Mouse (Mus musculus): ENCODE results near the gene Ldah. TPM values are rescaled to one million over a fixed set of nuclear protein-coding genes. Genes with fewer than 3 reads are reported as not detected.

The Ldah gene
- polyA plus RNA-seq, 3 experiments from 2014 or later, result 100 to 119 (median 109) TPM

DNA sequence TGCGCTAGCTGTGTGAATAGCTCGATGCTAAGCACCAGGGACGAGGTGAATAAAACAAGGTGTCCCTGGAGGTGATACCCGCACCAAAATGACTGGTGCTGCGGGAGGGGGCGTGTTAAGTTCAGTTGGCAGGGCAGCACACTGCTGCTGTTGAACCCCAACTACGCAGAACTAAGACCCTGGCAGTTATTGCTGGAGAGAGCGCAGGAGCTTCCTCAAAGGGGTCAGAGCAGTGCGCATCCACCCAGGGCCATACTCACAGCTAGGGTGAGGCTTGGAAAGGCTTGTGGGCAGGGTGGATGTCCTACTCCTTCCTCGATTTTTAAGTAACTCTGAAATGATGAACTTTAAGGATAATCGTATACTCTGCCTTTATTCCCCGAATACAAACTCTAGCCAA, 105.9 kb downstream of the Ldah start:
- ATAC-seq, result peak; percentile 8

DNA sequence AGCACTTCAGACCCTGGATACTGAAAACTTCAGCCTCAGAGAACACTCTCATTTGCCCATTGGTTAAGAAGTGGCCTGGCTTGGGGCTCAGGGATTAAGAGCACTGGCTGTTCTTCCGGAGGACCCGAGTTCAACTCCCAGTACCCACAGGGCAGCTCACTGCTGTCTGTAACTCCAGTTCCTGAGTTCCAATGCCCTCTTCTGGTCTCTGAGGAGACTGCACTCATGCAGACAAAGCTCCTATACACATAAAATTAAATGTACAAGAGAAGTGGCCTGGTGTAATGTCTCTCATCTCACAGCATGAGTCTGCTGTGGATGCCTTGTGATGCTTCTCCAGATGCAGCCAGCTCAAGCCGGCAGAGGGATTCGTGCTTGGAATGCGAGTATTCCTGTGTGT, 108.6 kb downstream of the Ldah start:
- no peak for ATAC-seq

DNA sequence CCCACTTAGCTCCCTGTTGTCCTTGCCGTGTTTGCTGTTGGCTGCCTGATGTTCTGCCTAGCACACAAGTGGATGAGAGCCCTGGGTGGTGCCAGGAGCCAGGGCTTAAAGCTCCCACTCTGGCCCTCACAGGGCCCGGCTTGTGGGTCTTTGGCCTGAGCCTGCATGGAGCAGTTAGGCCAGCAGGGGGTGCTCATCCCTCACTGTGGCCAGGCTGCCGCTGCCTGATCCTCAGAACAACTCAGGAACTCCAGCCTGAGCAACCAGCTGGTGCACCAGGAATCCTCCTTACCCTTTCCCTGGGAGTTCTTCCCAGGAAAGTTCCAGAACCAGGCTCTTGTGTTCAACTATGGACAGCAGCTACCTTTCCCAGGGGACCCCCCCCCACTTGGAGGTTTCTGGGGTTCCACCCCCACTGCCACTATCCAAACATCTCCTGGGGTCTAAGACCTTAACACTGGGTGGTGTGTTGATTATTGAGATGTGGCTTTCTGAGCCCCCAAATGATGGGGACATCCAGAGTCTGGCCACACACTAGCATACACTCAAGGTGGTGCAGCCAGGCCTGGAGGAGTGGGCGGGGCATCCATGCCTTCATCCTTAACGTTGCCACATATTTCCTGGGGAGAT, 112.3 kb downstream of the Ldah start:
- peak; percentile 81 for ATAC-seq

DNA sequence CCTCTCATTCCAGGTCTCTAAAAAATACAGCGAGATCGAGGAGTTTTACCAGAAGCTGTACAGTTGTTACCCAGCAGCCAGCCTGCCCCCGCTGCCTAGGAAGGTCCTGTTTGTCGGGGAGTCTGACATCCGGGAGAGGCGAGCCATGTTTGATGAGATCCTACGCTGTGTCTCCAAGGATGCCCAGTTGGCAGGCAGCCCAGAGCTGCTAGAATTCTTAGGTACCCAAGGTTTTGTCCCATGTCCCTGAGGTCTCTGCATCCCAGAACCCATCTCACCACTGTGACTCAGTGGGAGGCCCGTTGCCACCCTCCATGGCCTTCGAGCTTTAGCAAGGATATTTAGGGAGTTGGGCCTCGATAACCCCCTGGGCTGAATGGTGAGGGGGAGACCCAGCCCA, 113.6 kb downstream of the Ldah start:
- no peak for ATAC-seq

DNA sequence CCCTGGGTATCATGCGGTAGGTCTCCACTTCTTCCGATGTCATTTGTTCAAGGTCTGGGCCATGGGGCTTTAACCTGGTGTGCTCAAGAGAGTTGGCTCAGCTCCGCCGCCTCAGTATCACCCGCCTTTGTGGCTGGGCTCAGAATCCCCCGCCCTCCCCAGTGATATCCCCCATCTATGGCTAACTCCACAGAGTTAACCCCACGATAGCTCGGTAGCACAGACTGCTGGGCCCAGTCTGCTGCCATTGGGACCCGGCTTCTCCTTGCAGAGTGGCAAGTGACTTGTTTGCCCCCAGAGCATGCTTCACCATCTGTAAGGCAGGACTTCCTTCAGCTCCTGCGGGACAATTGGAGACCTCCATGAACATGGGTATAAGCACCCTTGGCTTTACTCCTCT, 116.2 kb downstream of the Ldah start:
- no peak for ATAC-seq

DNA sequence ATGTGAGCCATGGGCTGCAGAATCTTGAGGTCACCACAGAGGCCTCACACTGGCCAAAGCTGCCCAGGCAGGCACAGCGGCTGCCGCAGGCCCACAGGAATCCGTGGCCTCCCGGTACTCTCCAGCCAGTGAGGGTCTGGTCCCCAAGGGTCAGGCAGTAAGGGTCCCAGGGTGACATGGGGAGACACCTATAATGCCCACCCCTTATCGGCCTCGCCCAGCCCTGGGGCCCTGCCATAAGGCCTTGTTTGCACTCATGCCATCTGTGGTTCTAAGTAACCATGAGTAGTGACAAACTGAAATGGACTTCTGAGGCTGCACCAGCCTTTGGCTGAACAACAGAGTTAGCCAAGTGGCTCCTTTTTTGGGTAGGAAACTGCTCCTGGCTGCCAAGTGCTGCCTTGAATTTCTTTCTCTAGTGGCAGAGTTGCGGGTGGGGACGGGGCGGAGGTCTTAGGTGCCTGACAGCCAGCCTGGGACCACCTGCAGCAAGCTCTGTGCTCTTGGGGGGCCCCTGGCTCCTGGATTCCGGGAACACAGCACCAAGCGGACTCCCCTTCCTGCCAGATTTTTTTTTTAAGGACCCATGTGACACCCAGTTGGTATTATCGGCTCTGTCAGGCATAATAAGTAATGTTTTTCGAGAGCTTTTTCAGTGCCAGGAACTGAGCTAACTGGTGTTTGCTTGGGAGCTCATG, 117.5 kb downstream of the Ldah start:
- ATAC-seq, result no peak

DNA sequence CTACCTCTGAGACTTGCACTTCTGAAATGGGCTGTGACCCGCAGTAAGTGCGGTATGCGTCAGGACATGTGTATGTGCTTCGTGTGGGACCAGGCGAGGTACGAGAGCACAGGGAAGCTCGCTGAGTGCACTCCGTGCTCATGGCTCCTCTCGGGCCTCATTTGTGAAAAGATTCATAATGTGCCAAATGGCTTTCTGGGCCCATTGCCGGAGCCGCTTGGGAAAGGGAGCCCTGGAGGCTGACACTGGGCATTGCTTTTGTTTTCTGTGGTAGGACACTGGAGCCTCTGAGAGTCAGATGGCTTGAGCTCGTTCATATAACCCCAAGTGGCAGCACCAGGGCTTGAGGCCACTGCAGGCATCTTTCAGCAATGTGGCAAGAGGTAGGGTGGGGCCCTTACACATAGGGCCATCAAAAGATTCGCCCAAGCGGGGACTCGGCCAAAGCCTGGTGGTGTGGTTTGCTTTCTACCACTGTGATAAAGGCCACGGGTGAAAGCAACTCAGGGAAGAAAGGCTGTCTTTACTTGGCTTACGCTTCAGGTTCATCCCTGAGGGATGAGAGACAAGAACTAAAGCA, 118.1 kb downstream of the Ldah start:
- ATAC-seq, result no peak

DNA sequence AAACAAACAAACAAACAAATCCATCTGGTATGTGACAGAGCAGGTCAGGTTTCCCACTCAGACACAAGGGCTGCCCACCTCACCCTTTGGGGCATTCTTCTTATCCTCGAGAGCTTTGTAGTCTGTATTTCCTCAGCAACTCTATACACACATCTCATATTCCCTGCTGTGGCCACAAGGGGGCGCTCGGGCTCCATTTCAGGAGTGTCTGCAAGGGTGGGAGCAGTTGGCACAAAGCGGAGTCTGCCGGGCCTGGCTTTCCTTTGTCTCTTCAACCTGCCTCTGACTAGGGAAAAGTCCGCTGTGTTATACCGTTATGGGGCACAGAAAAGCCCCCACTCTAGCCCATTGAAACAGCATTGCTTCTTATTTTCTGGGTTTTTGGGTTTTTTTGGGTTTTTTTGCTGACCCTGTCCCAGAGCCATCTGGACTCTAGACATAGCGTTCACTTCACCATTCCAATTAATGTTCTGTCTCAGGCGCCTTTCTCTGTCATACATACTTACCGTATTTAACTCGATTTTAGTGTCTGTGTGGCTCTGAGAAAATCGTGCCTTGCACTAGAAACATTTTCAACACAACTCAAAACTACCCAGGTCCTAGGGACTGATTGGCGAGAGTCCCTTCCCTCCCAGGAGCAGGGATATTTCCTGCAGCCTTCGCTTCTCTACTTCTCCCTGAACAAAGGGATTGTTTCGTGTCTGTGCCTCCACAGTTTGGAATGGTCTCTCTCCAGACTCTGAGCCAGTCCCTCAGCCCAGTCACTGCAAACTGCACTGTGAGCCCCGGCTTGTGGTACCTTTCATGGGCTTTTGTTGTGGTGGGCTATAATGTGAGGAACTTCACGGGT, 119.1 kb downstream of the Ldah start:
- ATAC-seq, result peak; percentile 95

DNA sequence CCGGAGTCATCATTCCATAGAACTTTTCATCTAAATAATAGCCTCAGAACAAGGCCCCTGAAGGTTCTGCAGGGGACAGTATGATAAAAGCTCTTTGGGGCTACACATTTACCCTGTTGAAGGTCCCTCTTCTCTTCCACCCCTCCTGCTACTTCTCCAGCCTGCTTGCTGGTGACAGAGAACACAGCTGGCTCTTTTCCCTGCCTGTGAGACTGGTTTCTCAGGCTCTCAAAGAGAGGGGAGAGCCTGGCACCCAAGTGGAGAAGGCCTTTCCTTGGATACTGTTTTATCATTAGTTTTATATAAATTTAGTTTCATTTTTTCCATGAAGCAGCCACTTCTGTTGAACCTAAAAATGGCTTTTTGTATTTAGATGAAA, 119.8 kb downstream of the Ldah start:
- no peak for ATAC-seq

DNA sequence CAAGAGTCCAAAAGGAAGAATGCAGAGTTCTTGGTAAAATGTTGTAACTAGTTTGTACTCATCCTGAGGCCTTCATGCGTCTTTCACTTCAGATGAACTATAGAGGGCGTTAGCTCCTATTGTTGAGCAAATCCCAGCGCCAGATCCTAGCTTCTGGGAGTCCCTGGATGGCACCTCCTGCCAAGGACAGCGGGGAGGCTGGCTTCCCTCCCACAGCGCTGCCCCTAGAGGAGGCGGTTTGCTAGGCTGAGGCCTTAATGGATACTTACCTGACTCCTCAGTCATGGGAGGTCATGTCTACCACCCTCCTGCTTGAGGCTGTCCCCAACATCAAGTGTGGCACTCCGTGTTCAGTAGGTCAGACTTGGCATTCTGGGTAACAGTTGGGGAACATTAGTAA, 121.3 kb downstream of the Ldah start:
- ATAC-seq, result no peak

DNA sequence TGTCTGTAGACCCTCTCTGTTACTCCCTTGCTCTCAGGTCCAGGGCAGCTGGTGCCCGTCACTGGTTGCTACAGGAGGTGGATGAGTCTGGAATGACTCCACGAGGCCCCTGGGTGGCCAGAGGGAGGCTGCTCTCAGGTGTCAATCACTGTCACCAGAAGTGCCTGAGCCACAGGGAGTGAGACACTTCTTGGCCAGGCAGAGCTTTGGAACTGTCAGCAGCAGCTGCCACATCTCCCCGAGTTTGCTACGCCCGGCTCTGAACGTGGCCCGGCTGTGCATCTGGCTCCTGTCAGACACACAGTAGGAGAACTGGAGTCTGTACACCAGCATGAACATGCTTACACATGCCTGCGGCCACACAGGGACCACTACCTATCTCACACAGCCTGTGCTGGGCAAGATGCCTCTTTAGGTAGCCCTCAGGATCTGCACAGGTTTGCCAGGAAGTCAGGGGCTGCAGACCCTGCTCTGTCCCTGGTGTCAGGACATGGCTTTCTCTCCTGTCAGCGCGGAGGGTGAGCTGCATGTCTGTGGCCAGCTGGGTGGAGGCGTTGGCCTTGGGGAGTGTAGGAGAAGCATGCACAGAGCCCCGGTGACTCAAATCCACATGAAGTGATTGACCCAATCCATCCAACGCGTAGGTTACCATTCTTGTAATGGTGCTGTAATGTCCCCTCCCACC, 123.7 kb downstream of the Ldah start:
- no peak for ATAC-seq

DNA sequence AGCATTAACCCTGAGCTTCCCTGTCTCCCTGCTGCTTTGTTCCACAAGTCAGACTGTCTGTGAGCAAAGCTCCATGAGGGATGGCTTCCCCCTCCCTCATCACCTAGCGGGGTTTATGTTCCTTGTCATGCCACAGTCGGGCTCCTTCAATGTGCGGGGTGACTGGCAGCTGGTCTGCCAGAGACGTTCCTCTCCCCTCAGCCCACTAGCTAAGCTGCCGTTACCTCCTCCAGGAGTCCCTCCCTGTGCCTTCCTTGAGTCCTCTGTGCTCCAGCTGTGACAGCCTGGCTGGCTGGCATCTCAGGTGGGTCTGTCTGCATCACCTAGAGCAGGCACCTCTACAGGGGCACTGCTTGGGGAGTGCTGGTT, 124.3 kb downstream of the Ldah start:
- no peak for ATAC-seq

DNA sequence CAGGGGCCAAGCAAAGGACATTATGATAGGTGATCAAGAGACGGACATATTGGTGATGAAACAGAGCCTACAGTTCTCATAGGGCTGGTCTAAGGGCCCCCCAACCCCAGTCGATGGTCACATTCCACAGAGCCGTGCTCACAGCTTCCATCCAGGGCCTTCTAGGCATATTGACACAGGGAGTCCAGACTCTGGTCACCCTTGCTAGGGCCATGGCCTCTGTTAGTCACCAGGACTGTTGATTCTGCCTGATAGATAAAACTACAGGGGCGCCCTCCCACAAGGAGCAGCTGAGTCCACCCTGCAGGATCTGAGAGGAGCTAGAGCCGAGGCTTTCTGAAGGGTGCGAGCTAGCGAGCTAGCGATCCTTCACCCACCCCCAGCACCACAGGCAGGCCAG, 125.7 kb downstream of the Ldah start:
- no peak for ATAC-seq

DNA sequence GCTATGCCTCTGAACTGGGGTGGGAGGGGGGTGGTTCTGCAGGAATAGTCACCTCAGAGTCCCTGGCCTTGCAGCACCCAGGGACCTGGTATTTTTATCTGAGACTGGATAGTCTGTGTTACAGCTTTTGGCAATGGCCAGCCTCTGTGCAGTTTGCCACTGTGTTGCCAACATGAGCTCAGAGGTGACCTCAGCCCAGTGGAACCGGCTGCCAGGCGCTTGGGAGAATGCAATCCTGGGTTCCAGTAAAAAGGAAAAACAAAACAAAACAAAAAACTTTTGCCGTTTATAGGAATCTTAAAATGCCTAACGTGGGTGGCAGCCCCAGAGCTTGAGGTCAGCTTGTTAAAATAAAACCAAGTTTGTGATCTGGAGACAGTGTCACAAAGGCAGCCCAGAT, 126.4 kb downstream of the Ldah start:
- no peak for ATAC-seq

Other genes with a start within 250 kb of the Ldah start
- under 1 TPM in 1 of 3 experiments, not detected in 2; 0.05 TPM for gene Apob, start 230.5 kb upstream of the Ldah start, polyA plus RNA-seq (2017; shearing (Covaris generic))
- not detected for gene Gdf7, start 93.8 kb downstream of the Ldah start, polyA plus RNA-seq (2017; shearing (Covaris generic))
- 1 to 10 TPM; 2.7 to 5.2 (median 5.1) TPM for gene Hs1bp3, start 105.3 kb downstream of the Ldah start, polyA plus RNA-seq (2017; shearing (Covaris generic))